Comparison of ENCODE assay signal across 18 mouse cellular contexts in genomic region chr2:168143794-168144193, GRCm38 (mm10).
DNase-seq lines count a peak whose midpoint lies in the region; ATAC-seq and TF ChIP-seq lines count a peak whose summit lies in the region.
"Had no signal": no experiment of that assay in that cellular context is flagged by ENCODE, and none has a peak within 500 bp of the region (broad histone marks: within the 10 kb centered on the region; RNA-seq: fewer than 3 reads in every experiment).

No protein-coding gene starts in this region.

- no peak overlapping the region for H3K27ac ChIP-seq in lung, embryonic 14.5 days (ENCODE audit: low read depth)
- no peak overlapping the region; the same call in 1 of the 2 replicates for H3K27ac ChIP-seq in hindbrain, embryonic 15.5 days (replicated peaks)
- peak overlapping the region; percentile 51 for H3K27ac ChIP-seq in midbrain, postnatal 0 days (ENCODE audit: low read depth, low read length)
- H3K27ac ChIP-seq: embryonic facial prominence, embryonic 13.5 days; neural tube, embryonic 13.5 days had no signal

- no peak overlapping the region for H3K4me3 ChIP-seq in lung, embryonic 14.5 days (ENCODE audit: low read depth, low read length)
- no peak overlapping the region for H3K4me3 ChIP-seq in hindbrain, embryonic 15.5 days
- no peak overlapping the region for H3K4me3 ChIP-seq in midbrain, postnatal 0 days (ENCODE audit: low read depth, low read length)
- H3K4me3 ChIP-seq: embryonic facial prominence, embryonic 13.5 days; heart, embryonic 10.5 days; neural tube, embryonic 13.5 days had no signal

- no peak overlapping the region for H3K4me2 ChIP-seq in lung, embryonic 14.5 days
- no peak overlapping the region for H3K4me2 ChIP-seq in hindbrain, embryonic 15.5 days
- no peak overlapping the region for H3K4me2 ChIP-seq in midbrain, postnatal 0 days (ENCODE audit: low read depth, low read length, poor library complexity, severe bottlenecking)
- H3K4me2 ChIP-seq: embryonic facial prominence, embryonic 13.5 days; neural tube, embryonic 13.5 days had no signal

- no peak for ATAC-seq in lung, embryonic 14.5 days (ENCODE audit: insufficient read depth)
- ATAC-seq in hindbrain, embryonic 15.5 days (ENCODE audit: low FRiP score, low read depth) = peak; percentile 48; the same call in 1 of the 2 replicates
- peak; percentile 58; the same call in 1 of the 2 replicates for ATAC-seq in midbrain, postnatal 0 days (ENCODE audit: low FRiP score)
- ATAC-seq in megakaryocyte, adult 5-6 weeks (ENCODE audit: poor library complexity, severe bottlenecking) = no peak

- WGBS in lung, embryonic 14.5 days = 37% methylated on average over 5 of the region's 5 CpGs
- 22% methylated on average over 5 of the region's 5 CpGs for WGBS in hindbrain, embryonic 15.5 days
- WGBS in midbrain, postnatal 0 days = 27% methylated on average over 5 of the region's 5 CpGs

- no peaks in the 10 kb centered on the region for H3K36me3 ChIP-seq in lung, embryonic 14.5 days (ENCODE audit: insufficient read depth)
- no peaks in the 10 kb centered on the region for H3K36me3 ChIP-seq in hindbrain, embryonic 15.5 days
- no peaks in the 10 kb centered on the region for H3K36me3 ChIP-seq in midbrain, postnatal 0 days (ENCODE audit: insufficient read depth, low read length)
- H3K36me3 ChIP-seq: embryonic facial prominence, embryonic 13.5 days; heart, embryonic 10.5 days; neural tube, embryonic 13.5 days had no signal

- H3K4me1 ChIP-seq in lung, embryonic 14.5 days (ENCODE audit: insufficient read depth) = no peaks in the 10 kb centered on the region
- peaks cover 7% of the 10 kb centered on the region; the same call in 1 of the 2 replicates for H3K4me1 ChIP-seq in hindbrain, embryonic 15.5 days (replicated peaks)
- H3K4me1 ChIP-seq in midbrain, postnatal 0 days (ENCODE audit: insufficient read depth, low read length) = no peaks in the 10 kb centered on the region; the same call in 1 of the 2 replicates

- DNase-seq in embryo, embryonic 10.5 days (ENCODE audit: low spot score) = peak; percentile 48
- no peak for DNase-seq in embryo, embryonic 11 days
- DNase-seq in lung, embryonic 14.5 days = peak; percentile 39
- DNase-seq in lung, adult 18-20 months = no peak
- DNase-seq in midbrain, postnatal 0 days (ENCODE audit: low spot score) = peak; percentile 62
- DNase-seq in right cerebral cortex, postnatal 14 days = no peak
- DNase-seq: adrenal gland, postnatal 10 days; cerebellum, adult 8-10 months; heart, postnatal 14 days; layer of hippocampus, postnatal 36 days; lung, adult 2 months; lung, postnatal 4 days; right cerebral cortex, adult 18-20 months had no signal

- no peak for TF ChIP-seq CTCF in lung, embryonic 14.5 days (IDR thresholded peaks at IDR 0.05; ENCODE audit: low read depth)
- no peak for TF ChIP-seq CTCF in midbrain, postnatal 0 days (IDR thresholded peaks at IDR 0.05)

- H3K27me3 ChIP-seq in lung, embryonic 14.5 days (ENCODE audit: insufficient read depth, low read length) = no peaks in the 10 kb centered on the region
- no peaks in the 10 kb centered on the region for H3K27me3 ChIP-seq in hindbrain, embryonic 15.5 days
- no peaks in the 10 kb centered on the region for H3K27me3 ChIP-seq in midbrain, postnatal 0 days (ENCODE audit: insufficient read depth, low read length)
- H3K27me3 ChIP-seq: embryonic facial prominence, embryonic 13.5 days; neural tube, embryonic 13.5 days had no signal

- no peaks in the 10 kb centered on the region for H3K9me3 ChIP-seq in lung, embryonic 14.5 days (ENCODE audit: low read depth, low read length)
- no peaks in the 10 kb centered on the region for H3K9me3 ChIP-seq in hindbrain, embryonic 15.5 days
- H3K9me3 ChIP-seq in midbrain, postnatal 0 days (ENCODE audit: low read length) = no peaks in the 10 kb centered on the region
- H3K9me3 ChIP-seq: embryonic facial prominence, embryonic 13.5 days; heart, embryonic 10.5 days; neural tube, embryonic 13.5 days had no signal

- no peak overlapping the region for H3K9ac ChIP-seq in lung, embryonic 14.5 days
- no peak overlapping the region for H3K9ac ChIP-seq in hindbrain, embryonic 15.5 days
- H3K9ac ChIP-seq in midbrain, postnatal 0 days (replicated peaks; ENCODE audit: low read length, poor library complexity, severe bottlenecking) = no peak overlapping the region
- H3K9ac ChIP-seq: embryonic facial prominence, embryonic 13.5 days; neural tube, embryonic 13.5 days had no signal

Comparison
In these comparisons a context has a peak if more than half of its experiments do, and no peak if none do; other contexts are left out.
1. DNase-seq: peak in embryo, embryonic 10.5 days (single experiment), lung, embryonic 14.5 days (single experiment) and midbrain, postnatal 0 days (single experiment); none in embryo, embryonic 11 days (single experiment), lung, adult 18-20 months (0 of 2) and right cerebral cortex, postnatal 14 days (single experiment).
2. ATAC-seq: peak in hindbrain, embryonic 15.5 days (single experiment) and midbrain, postnatal 0 days (single experiment); none in lung, embryonic 14.5 days (single experiment) and megakaryocyte, adult 5-6 weeks (single experiment).